Mouse (Mus musculus): ENCODE results near the gene 2010300C02Rik. TPM values are rescaled to one million over a fixed set of nuclear protein-coding genes. Genes with fewer than 3 reads are reported as not detected.
"Not testable (repeated sequence)": the region's sequence is repeated elsewhere in the genome, so short reads cannot be mapped to it uniquely, and the experiment has no call there.

The 2010300C02Rik gene
- polyA plus RNA-seq, 1 experiment from 2014 or later: 7.2 TPM

GRCm38 (mm10) chr1:37615290-37616040 lies 104.4 kb downstream of the 2010300C02Rik start:
- Histone ChIP-seq H3K9me3 (ENCODE audit: control insufficient read depth) (no peaks in the 10 kb centered on the region), H3K27ac (ENCODE audit: low read depth, low read length) (peak overlapping the region; percentile 74), H3K4me3 (ENCODE audit: low read depth, low read length) (no peak overlapping the region), H3K4me1 (replicated peaks; ENCODE audit: control insufficient read depth, insufficient read depth, low read length) (peaks cover 16% of the 10 kb centered on the region), H3K27me3 (replicated peaks; ENCODE audit: control insufficient read depth, insufficient read depth, low read length) (no peaks in the 10 kb centered on the region), H3K4me2 (replicated peaks; ENCODE audit: low read depth) (no peak overlapping the region), H3K36me3 (ENCODE audit: control insufficient read depth, insufficient read depth) (no peaks in the 10 kb centered on the region), H3K9ac (ENCODE audit: low read depth, low read length) (no peak overlapping the region)
- no peak for ATAC-seq
- WGBS: 37% methylated on average over 12 of the region's 12 CpGs
- TF ChIP-seq CTCF (IDR thresholded peaks at IDR 0.05; ENCODE audit: low read depth): no peak

DNA sequence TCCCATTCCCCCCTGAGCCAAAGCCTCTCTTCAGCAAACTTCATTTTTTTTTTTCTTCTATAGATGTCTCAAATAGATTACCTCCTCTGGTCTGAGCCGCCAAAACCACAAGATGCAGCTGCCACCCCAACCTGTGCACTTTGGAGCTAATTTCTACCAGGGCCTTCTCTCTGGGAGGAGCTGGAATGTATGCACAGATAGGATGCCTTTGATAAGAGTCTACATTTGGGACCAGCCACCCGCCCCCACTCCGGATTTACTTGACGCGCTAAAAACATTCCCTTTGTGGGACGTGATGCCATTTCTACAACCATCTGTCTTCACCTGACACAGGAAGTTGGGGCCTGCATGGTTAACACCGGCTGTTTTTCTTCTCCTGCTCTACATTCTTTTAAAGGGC lies 105.0 kb downstream of the 2010300C02Rik start:
- H3K4me2 ChIP-seq (replicated peaks; ENCODE audit: low read depth): peak overlapping the region; percentile 44
- no peak for TF ChIP-seq CTCF (IDR thresholded peaks at IDR 0.05; ENCODE audit: low read depth)
- ATAC-seq: peak; percentile 34; the same call in 1 of the 2 replicates
- no peak overlapping the region for H3K4me3 ChIP-seq (ENCODE audit: low read depth, low read length)
- 18% methylated on average over 7 of the region's 7 CpGs for WGBS
- H3K27ac ChIP-seq (ENCODE audit: low read depth, low read length): peak overlapping the region; percentile 74
- H3K36me3 ChIP-seq (ENCODE audit: control insufficient read depth, insufficient read depth): no peaks in the 10 kb centered on the region
- H3K9me3 ChIP-seq (ENCODE audit: control insufficient read depth): no peaks in the 10 kb centered on the region
- H3K27me3 ChIP-seq (replicated peaks; ENCODE audit: control insufficient read depth, insufficient read depth, low read length): no peaks in the 10 kb centered on the region
- H3K4me1 ChIP-seq (replicated peaks; ENCODE audit: control insufficient read depth, insufficient read depth, low read length): peaks cover 11% of the 10 kb centered on the region
- H3K9ac ChIP-seq (ENCODE audit: low read depth, low read length): no peak overlapping the region

DNA sequence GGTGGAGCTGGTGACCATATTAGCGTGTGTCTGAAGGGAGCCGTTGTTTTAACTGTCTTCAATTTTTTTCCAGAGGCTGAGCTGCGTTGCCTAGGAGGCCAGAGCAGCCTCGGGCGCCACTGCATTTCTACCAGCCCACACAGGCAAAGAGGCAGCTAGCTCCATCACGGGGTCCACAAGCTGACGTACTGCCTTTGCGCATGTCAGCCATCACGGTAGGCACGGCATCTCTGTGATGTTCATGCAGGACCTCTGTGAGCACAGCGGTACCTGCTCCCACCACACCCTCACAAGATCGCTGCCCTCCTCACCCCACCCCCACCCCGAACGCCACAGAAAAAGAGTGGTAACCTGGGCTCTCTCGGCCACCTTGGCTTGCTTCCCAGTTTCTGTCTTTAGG lies 105.8 kb downstream of the 2010300C02Rik start:
- Histone ChIP-seq H3K4me1 (replicated peaks; ENCODE audit: control insufficient read depth, insufficient read depth, low read length) (peaks cover 10% of the 10 kb centered on the region), H3K4me3 (ENCODE audit: low read depth, low read length) (no peak overlapping the region), H3K9me3 (ENCODE audit: control insufficient read depth) (no peaks in the 10 kb centered on the region), H3K27ac (ENCODE audit: low read depth, low read length) (peak overlapping the region; percentile 74), H3K27me3 (replicated peaks; ENCODE audit: control insufficient read depth, insufficient read depth, low read length) (no peaks in the 10 kb centered on the region), H3K9ac (ENCODE audit: low read depth, low read length) (no peak overlapping the region), H3K4me2 (replicated peaks; ENCODE audit: low read depth) (peak overlapping the region; percentile 44), H3K36me3 (ENCODE audit: control insufficient read depth, insufficient read depth) (no peaks in the 10 kb centered on the region)
- no peak for TF ChIP-seq CTCF (IDR thresholded peaks at IDR 0.05; ENCODE audit: low read depth)
- ATAC-seq: 0 out of 2 replicates have a peak, but pooled peaks have one; percentile 14
- 25% methylated on average over 15 of the region's 15 CpGs for WGBS

DNA sequence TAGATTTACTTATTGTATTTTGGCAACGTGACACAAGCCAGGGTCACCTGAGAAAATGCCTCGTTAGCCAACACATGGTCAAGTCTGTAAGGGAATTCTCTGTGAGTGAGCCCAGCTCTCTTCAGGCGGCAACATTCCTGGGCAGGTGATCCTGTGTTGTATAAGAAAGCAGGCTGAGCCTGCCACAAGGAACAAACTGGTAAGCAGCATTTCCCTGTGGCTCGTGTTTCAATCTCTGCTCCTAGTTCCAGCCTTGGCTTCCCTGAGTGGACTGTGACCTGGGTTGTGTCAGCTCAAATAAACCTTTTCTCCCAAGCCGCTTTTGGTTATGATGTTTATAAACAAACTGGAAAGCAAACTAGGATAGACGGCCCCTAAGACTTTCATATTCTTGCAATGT lies 108.9 kb downstream of the 2010300C02Rik start:
- peaks cover 10% of the 10 kb centered on the region for H3K4me1 ChIP-seq (replicated peaks; ENCODE audit: control insufficient read depth, insufficient read depth, low read length)
- 29% methylated on average over 6 of the region's 6 CpGs for WGBS
- peak overlapping the region; percentile 35; the same call in 1 of the 2 replicates for H3K27ac ChIP-seq (ENCODE audit: low read depth, low read length)
- peak; percentile 34; the same call in 1 of the 2 replicates for ATAC-seq
- H3K9ac ChIP-seq (ENCODE audit: low read depth, low read length): no peak overlapping the region
- H3K36me3 ChIP-seq (ENCODE audit: control insufficient read depth, insufficient read depth): no peaks in the 10 kb centered on the region
- no peak overlapping the region for H3K4me3 ChIP-seq (ENCODE audit: low read depth, low read length)
- no peak for TF ChIP-seq CTCF (IDR thresholded peaks at IDR 0.05; ENCODE audit: low read depth)
- no peak overlapping the region for H3K4me2 ChIP-seq (replicated peaks; ENCODE audit: low read depth)
- H3K27me3 ChIP-seq (replicated peaks; ENCODE audit: control insufficient read depth, insufficient read depth, low read length): no peaks in the 10 kb centered on the region
- H3K9me3 ChIP-seq (ENCODE audit: control insufficient read depth): no peaks in the 10 kb centered on the region

DNA sequence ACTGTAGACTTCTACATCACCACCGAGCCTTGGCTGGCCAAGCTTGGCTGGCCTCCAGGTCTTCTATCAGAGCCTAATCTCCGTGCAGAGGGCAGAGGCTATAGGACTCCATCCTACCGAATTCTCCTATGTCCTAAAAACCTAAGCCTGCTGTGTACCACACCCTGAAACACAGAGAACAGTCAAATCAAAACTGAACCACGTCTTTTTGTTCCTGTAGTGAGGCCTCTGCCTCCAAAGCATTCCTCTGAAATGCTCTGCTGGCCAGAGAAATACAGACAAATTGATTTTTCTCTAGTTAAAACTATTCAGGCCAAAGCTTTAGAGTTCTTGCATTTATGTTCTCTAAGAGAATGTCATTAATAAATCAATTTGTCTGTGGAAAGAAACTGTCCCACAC lies 109.6 kb downstream of the 2010300C02Rik start:
- Histone ChIP-seq H3K36me3 (ENCODE audit: control insufficient read depth, insufficient read depth) (no peaks in the 10 kb centered on the region), H3K4me3 (ENCODE audit: low read depth, low read length) (no peak overlapping the region), H3K27me3 (replicated peaks; ENCODE audit: control insufficient read depth, insufficient read depth, low read length) (no peaks in the 10 kb centered on the region), H3K9me3 (ENCODE audit: control insufficient read depth) (no peaks in the 10 kb centered on the region), H3K4me2 (replicated peaks; ENCODE audit: low read depth) (no peak overlapping the region), H3K9ac (ENCODE audit: low read depth, low read length) (no peak overlapping the region), H3K4me1 (replicated peaks; ENCODE audit: control insufficient read depth, insufficient read depth, low read length) (peaks cover 7% of the 10 kb centered on the region; the same call in 1 of the 2 replicates), H3K27ac (ENCODE audit: low read depth, low read length) (peak overlapping the region; percentile 15; the same call in 1 of the 2 replicates)
- TF ChIP-seq CTCF (IDR thresholded peaks at IDR 0.05; ENCODE audit: low read depth): no peak
- 43% methylated on average over 4 of the region's 4 CpGs for WGBS
- ATAC-seq: no peak

DNA sequence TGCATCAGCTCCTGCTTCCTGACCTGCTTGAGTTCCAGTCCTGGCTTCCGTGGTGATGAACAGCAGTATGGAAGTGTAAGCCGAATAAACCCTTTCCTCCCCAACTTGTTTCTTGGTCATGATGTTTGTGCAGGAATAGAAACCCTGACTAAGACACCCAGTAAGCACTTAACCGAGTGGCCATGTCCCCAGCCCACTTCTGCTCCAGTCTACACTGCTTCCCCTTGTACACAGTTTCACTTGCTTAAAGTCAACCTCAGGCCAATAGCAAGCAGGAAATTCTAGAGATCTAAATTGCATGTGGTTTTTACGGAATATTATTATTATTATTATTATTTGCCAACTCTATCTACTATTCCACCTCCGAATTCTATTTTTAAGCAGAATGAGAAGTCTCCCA lies 114.2 kb downstream of the 2010300C02Rik start:
- not testable (repeated sequence) for H3K36me3 ChIP-seq (ENCODE audit: control insufficient read depth, insufficient read depth); H3K27me3 ChIP-seq (replicated peaks; ENCODE audit: control insufficient read depth, insufficient read depth, low read length); H3K9ac ChIP-seq (ENCODE audit: low read depth, low read length); H3K9me3 ChIP-seq (ENCODE audit: control insufficient read depth); H3K4me2 ChIP-seq (replicated peaks; ENCODE audit: low read depth); ATAC-seq; H3K4me1 ChIP-seq (replicated peaks; ENCODE audit: control insufficient read depth, insufficient read depth, low read length); H3K4me3 ChIP-seq (ENCODE audit: low read depth, low read length); H3K27ac ChIP-seq (ENCODE audit: low read depth, low read length)
- 93% methylated on average over 3 of the region's 5 CpGs for WGBS

Measured in intestine, postnatal 0 days (tissue).